Mouse (Mus musculus): ENCODE results near the gene March6. TPM values are rescaled to one million over a fixed set of nuclear protein-coding genes. Genes with fewer than 3 reads are reported as not detected.

March6 gene
- polyA plus RNA-seq, 1 experiment from 2014 or later, result 99.8 TPM

DNA sequence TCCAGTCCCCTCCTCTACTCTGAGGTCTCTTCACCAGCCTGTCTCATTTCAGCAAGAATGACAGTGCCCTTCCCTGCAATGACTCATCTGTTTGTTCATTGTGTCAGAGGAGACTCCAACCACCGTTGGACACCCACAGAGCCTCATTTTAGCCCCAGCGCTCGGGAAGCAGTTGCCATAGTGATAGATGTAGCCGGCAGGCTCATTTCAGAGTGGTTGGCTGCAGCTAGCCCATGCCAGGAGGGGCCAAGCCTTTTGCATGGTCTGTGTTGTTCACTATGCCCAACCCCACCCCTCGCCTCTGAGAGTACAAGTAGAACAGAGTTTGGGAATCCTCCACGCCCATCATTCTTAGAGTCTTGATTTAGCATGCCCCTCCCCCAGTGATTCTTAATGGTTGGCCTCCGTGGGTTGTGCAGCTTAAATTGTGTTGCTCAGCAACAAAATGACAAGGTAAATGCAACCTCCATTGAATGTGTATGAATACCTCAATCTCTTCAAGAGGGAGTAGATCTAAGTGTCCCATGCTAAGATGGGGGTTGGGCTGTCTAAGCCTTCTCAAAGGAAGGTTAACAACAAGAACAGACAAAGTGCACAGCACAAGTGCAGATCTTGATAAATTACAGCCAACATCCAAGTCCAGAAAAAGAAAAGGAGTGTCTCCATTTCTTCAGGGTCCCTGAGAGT is 5.3 kb upstream of the March6 start:
- peak; percentile 75 for ATAC-seq
- Histone ChIP-seq H3K9me3 (replicated peaks; ENCODE audit: control insufficient read depth, low read length, poor library complexity, severe bottlenecking) (no peaks in the 10 kb centered on the region), H3K27ac (ENCODE audit: low read length) (peak overlapping the region; percentile 45; the same call in 1 of the 2 replicates), H3K4me2 (ENCODE audit: low read length) (peak overlapping the region; percentile 21), H3K9ac (ENCODE audit: low read depth, low read length) (no peak overlapping the region), H3K4me1 (ENCODE audit: control insufficient read depth, insufficient read depth, low read length) (peaks cover 13% of the 10 kb centered on the region), H3K27me3 (ENCODE audit: control insufficient read depth, insufficient read depth, low read depth, low read length) (no peaks in the 10 kb centered on the region), H3K36me3 (ENCODE audit: control insufficient read depth, insufficient read depth, low read length) (no peaks in the 10 kb centered on the region), H3K4me3 (ENCODE audit: low read depth, low read length) (no peak overlapping the region)
- WGBS, result 1% methylated on average over 7 of the region's 7 CpGs

DNA sequence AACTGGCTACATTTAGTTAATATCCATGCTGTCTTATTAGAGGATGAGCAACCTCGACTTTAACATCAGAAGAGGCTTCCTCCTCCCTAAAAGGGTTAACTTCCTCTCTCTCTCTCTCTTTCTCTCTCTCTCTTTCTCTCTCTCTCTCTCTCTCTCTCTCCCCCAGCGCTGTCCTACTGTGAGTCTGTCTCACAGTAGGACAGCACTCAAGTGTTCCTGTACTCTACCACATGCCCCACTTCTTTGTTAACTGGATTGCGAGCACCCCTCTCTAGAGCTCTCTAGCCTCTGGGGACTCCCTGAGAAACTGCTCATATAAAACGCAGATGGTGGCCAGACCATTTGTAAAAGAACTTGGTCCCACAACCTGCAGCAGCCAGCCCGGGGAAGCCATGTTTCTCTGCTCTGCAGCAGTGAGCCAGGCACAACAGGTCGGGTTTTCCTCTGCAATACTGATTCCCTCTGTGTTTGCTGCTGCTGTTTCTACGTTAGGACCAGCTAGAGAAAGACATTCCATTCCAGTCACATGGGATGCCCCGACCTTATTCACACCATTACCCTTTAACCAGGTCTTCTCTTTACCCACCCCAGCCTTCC is 4.5 kb upstream of the March6 start:
- peak overlapping the region; percentile 45; the same call in 1 of the 2 replicates for H3K27ac ChIP-seq (ENCODE audit: low read length)
- H3K4me2 ChIP-seq (ENCODE audit: low read length), result no peak overlapping the region
- 19% methylated on average over 8 of the region's 8 CpGs for WGBS
- H3K4me3 ChIP-seq (ENCODE audit: low read depth, low read length), result no peak overlapping the region
- no peaks in the 10 kb centered on the region for H3K36me3 ChIP-seq (ENCODE audit: control insufficient read depth, insufficient read depth, low read length)
- ATAC-seq, result no peak
- H3K9ac ChIP-seq (ENCODE audit: low read depth, low read length), result no peak overlapping the region
- peaks cover 13% of the 10 kb centered on the region for H3K4me1 ChIP-seq (ENCODE audit: control insufficient read depth, insufficient read depth, low read length)
- no peaks in the 10 kb centered on the region for H3K27me3 ChIP-seq (ENCODE audit: control insufficient read depth, insufficient read depth, low read depth, low read length)
- H3K9me3 ChIP-seq (replicated peaks; ENCODE audit: control insufficient read depth, low read length, poor library complexity, severe bottlenecking), result no peaks in the 10 kb centered on the region

DNA sequence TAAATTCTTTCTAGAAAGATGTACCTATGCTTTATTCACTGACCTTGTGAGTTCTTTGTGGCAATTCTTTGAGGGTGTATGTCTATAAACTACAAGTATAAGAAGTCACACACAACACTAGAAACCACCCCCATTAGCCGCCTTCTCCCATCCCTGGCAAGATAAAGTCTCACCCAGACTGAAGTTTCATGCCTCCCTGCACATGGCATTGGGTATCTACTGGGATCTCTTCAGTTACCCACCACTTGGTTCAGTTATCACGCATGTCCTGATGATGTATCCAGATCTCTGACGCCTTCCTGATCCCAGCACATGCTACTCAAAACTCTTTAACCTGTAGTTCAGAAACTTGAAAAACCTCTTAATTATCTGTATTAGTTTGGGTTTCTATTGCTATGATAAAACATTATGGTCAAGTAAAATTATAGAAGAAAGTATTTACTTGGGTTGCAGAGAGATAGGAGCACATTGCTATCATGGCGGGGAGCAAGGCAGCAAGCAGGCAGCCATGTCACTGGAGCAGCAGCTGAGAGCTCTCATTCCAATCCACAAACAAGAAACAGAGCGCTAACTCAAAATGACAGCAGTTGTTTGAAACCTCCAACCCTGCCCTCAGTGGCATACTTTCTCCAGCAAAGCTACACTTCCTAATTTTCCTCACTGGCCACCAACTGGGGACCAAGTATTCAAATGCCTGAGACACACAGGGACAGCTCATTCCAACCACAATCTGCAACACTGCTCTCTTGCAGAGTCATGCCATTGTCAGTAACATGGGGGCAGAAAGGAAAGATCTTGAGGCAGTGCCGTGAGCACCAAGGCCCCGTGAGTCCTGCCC is 3.8 kb upstream of the March6 start:
- WGBS, result 83% methylated on average over 7 of the region's 7 CpGs
- Histone ChIP-seq H3K4me1 (ENCODE audit: control insufficient read depth, insufficient read depth, low read length) (peaks cover 13% of the 10 kb centered on the region), H3K9ac (ENCODE audit: low read depth, low read length) (no peak overlapping the region), H3K36me3 (ENCODE audit: control insufficient read depth, insufficient read depth, low read length) (no peaks in the 10 kb centered on the region), H3K9me3 (replicated peaks; ENCODE audit: control insufficient read depth, low read length, poor library complexity, severe bottlenecking) (no peaks in the 10 kb centered on the region), H3K27me3 (ENCODE audit: control insufficient read depth, insufficient read depth, low read depth, low read length) (no peaks in the 10 kb centered on the region), H3K4me3 (ENCODE audit: low read depth, low read length) (no peak overlapping the region), H3K27ac (ENCODE audit: low read length) (no peak overlapping the region), H3K4me2 (ENCODE audit: low read length) (no peak overlapping the region)
- ATAC-seq, result no peak

DNA sequence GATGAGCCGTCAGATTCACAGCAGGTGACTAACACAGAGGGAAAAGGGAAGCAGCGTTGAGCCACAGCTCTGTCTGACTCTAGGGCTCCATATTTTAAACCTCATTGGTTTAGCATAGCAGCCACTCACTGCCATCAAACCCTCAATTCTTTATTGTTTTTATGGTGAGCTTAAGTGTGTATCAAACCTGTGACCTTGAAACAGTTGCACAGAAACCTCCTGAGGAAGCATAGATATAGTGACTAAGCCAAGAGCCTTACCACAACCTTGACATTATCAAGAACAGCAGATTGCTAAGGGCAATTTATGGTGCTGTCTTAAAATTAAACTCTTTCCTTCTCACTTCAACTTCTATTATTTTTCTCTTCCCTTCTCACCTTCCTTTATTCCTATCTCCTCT is 2.7 kb upstream of the March6 start:
- Histone ChIP-seq H3K27me3 (ENCODE audit: control insufficient read depth, insufficient read depth, low read depth, low read length) (no peaks in the 10 kb centered on the region), H3K4me2 (ENCODE audit: low read length) (no peak overlapping the region), H3K27ac (ENCODE audit: low read length) (no peak overlapping the region), H3K9me3 (replicated peaks; ENCODE audit: control insufficient read depth, low read length, poor library complexity, severe bottlenecking) (no peaks in the 10 kb centered on the region), H3K4me3 (ENCODE audit: low read depth, low read length) (no peak overlapping the region), H3K36me3 (ENCODE audit: control insufficient read depth, insufficient read depth, low read length) (no peaks in the 10 kb centered on the region), H3K4me1 (ENCODE audit: control insufficient read depth, insufficient read depth, low read length) (peaks cover 22% of the 10 kb centered on the region), H3K9ac (ENCODE audit: low read depth, low read length) (no peak overlapping the region)
- WGBS, result 67% methylated on average over 2 of the region's 2 CpGs
- no peak for ATAC-seq

DNA sequence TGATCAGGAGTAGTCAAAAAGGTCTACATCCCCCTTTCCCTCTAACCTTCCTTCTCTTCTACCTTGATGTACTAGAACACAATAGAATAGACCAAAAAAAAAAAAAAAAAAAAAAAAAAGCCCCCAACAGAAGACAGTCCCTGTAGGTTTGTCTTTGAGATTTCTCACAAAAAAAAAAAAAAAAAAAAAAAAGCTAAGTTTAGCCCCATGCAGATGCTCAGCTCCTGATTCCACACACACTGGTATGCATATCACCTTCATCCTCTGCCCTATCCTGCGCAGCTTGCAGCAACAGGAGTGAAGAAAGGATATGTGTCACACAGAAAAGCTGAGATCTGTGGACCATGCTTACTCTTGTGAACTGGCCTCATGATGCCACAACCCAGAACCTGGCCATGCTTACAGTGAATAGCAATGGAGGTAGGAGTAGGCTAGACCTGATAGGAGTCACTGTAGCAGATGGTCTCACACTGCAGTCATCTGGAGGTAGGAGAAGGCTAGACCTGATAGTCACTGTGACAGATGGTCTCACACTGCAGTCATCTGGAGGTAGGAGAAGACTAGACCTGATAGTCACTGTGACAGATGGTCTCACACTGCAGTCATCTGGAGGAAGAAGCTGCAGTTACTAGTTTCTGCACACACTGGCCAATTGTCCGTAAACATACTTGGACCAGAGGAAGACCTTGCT is 1.6 kb upstream of the March6 start:
- 97% methylated on average over 2 of the region's 2 CpGs for WGBS
- Histone ChIP-seq H3K36me3 (ENCODE audit: control insufficient read depth, insufficient read depth, low read length) (no peaks in the 10 kb centered on the region), H3K27me3 (ENCODE audit: control insufficient read depth, insufficient read depth, low read depth, low read length) (no peaks in the 10 kb centered on the region), H3K4me1 (ENCODE audit: control insufficient read depth, insufficient read depth, low read length) (peaks cover 25% of the 10 kb centered on the region), H3K9me3 (replicated peaks; ENCODE audit: control insufficient read depth, low read length, poor library complexity, severe bottlenecking) (no peaks in the 10 kb centered on the region), H3K4me2 (ENCODE audit: low read length) (peak overlapping the region; percentile 66; the same call in 1 of the 2 replicates), H3K9ac (ENCODE audit: low read depth, low read length) (no peak overlapping the region), H3K4me3 (ENCODE audit: low read depth, low read length) (no peak overlapping the region), H3K27ac (ENCODE audit: low read length) (no peak overlapping the region)
- ATAC-seq, result no peak

DNA sequence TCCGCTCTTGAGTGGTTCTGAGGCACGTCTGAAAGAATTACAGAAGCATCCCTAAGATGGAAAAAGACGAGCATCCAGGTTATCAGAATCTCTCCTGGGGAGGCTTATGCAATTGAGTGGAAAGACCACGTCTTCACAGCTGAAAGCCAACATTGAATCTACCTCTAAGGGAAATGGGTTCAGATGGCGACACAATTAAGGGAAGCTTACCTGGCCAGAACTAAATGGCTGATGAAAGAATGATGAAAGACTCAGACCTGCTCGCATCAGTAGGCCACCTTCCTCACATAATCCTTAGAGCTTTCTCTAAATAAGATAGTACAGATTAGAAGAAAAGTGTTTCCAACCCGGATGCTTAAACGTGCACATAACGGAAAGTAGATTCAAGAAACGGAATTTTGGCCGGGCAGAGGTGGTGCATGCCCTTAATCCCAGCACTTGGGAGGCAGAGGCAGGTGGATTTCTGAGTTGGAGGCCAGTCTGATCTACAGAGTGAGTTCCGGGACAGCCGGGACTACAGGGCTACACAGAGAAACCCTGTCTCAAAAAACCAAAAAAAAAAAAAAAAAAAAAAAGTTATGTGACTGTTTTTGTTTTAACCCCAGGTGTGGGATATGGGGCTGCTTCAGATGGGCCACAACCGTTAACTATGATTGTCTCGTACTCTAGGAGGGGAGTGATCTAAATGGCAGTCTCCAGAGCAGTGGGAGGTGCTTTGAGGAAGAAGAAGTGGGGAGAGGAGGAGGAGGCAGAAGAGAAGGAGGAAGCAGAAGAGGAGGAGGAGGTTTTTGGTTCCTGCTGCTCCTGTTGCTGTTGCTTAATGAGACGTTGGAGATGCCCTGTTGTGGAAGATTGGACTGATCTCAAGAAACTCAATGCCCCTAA is 835 bp upstream of the March6 start:
- no peaks in the 10 kb centered on the region for H3K27me3 ChIP-seq (ENCODE audit: control insufficient read depth, insufficient read depth, low read depth, low read length)
- H3K27ac ChIP-seq (ENCODE audit: low read length), result peak overlapping the region; percentile 97
- H3K36me3 ChIP-seq (ENCODE audit: control insufficient read depth, insufficient read depth, low read length), result no peaks in the 10 kb centered on the region
- peak; percentile 18; the same call in 1 of the 2 replicates for ATAC-seq
- H3K4me1 ChIP-seq (ENCODE audit: control insufficient read depth, insufficient read depth, low read length), result peaks cover 24% of the 10 kb centered on the region
- H3K9me3 ChIP-seq (replicated peaks; ENCODE audit: control insufficient read depth, low read length, poor library complexity, severe bottlenecking), result no peaks in the 10 kb centered on the region
- peak overlapping the region; percentile 95 for H3K9ac ChIP-seq (ENCODE audit: low read depth, low read length)
- H3K4me3 ChIP-seq (ENCODE audit: low read depth, low read length), result peak overlapping the region; percentile 94
- WGBS, result 24% methylated on average over 16 of the region's 16 CpGs
- peak overlapping the region; percentile 66 for H3K4me2 ChIP-seq (ENCODE audit: low read length)

DNA sequence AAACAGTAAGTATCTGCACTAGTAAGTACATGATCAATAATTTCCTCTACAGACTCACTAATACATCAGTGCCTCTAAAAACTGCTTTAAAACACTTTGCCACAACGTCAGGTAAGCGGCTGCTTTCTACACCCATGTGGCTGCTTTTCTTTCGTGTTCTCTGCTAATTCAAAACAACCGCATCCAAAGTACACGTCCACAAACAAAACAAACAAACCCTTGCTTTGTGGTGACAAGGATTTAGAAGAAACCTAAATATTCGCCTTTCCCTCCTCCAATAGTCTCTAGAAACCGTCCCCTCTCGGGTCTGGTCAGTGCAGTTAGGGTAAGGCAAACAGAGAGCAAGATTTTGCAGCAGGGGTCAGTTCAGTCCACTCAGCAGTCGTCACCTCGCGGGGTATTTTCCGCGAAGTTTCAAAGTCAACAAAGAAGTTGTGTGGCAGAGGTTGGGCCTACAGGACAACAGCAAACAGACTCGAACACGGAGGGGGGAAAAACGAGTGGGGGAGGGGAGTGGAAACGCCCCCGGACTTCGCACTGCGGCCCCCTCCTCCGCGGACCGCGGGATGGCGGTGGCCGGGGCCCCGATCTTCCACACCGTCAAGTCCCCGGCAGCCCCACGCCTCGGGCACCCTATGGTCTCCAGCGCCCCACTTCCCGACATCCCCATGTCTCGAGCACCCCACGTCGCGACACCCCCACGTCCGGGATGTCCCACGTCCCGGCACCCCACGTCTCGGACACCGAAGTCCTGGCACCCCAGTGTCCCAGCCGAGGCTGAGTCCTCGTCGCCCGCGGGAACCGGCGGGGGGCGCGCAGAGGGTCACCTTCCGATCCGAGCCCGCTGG is 818 bp downstream of the March6 start:
- ATAC-seq, result peak; percentile 47; the same call in 1 of the 2 replicates
- Histone ChIP-seq H3K4me2 (ENCODE audit: low read length) (peak overlapping the region; percentile 92), H3K9me3 (replicated peaks; ENCODE audit: control insufficient read depth, low read length, poor library complexity, severe bottlenecking) (no peaks in the 10 kb centered on the region), H3K27me3 (ENCODE audit: control insufficient read depth, insufficient read depth, low read depth, low read length) (no peaks in the 10 kb centered on the region), H3K27ac (ENCODE audit: low read length) (peak overlapping the region; percentile 97), H3K9ac (ENCODE audit: low read depth, low read length) (peak overlapping the region; percentile 95), H3K4me1 (ENCODE audit: control insufficient read depth, insufficient read depth, low read length) (peaks cover 13% of the 10 kb centered on the region), H3K36me3 (ENCODE audit: control insufficient read depth, insufficient read depth, low read length) (no peaks in the 10 kb centered on the region), H3K4me3 (ENCODE audit: low read depth, low read length) (peak overlapping the region; percentile 94)
- under 1% methylated on average over 50 of the region's 56 CpGs for WGBS
